Mouse (Mus musculus) megakaryocyte progenitor cell, adult 5-6 weeks (primary cell): ENCODE measurements around the gene Bcl3. TPM values are rescaled to one million over a fixed set of nuclear protein-coding genes. Genes with fewer than 3 reads are reported as not detected.
"Not testable (repeated sequence)": the region's sequence is repeated elsewhere in the genome, so short reads cannot be mapped to it uniquely, and the experiment has no call there.

ENCODE experiments used
- ATAC-seq: replicated peaks from 2 replicates; pipeline ENCODE4 v1.8.0; 2016; ENCODE audit warnings: mild to moderate bottlenecking, moderate TSS enrichment, inconsistent platforms; ENCODE audit not compliant: poor library complexity
- total RNA-seq, 2 experiments: library from RNA; stranded (forward) in 1 of 2; stranded (reverse) in 1 of 2; fragments of 157-497, 149-512 nt in 1 of 2; fragments of 200-1000 nt in 1 of 2; gene quantifications; 2 replicates each; pipeline versions ENCODE4 v1.2.3 to v1.2.4; 2015 to 2017

Gene Bcl3
- total RNA-seq, 2 experiments from 2014 or later: 4.6 to 6.3 TPM

- no peak for ATAC-seq
Observed at GRCm38 (mm10) chr7:19809369-19809768, 13.2 kb downstream of the Bcl3 start.

- ATAC-seq: no peak
Observed at GRCm38 (mm10) chr7:19806356-19806969, 16.1 kb downstream of the Bcl3 start.

GRCm38 (mm10) chr7:19802995-19803394 is 19.6 kb downstream of the Bcl3 start:
- peak; percentile 89 for ATAC-seq

- peak; percentile 82 for ATAC-seq
Observed at GRCm38 (mm10) chr7:19800764-19801163, 21.8 kb downstream of the Bcl3 start.

- peak; percentile 96 for ATAC-seq
Observed at GRCm38 (mm10) chr7:19796697-19797588, 25.6 kb downstream of the Bcl3 start, which contains the start of gene Cblc. TSS of gene Cblc (minus strand) at chr7:19796809.

GRCm38 (mm10) chr7:19796254-19796653 is 26.3 kb downstream of the Bcl3 start:
- ATAC-seq: no peak

GRCm38 (mm10) chr7:19795236-19795635 is 27.3 kb downstream of the Bcl3 start:
- no peak for ATAC-seq

GRCm38 (mm10) chr7:19792701-19793630 is 29.6 kb downstream of the Bcl3 start:
- no peak for ATAC-seq

GRCm38 (mm10) chr7:19791504-19791903 is 31.1 kb downstream of the Bcl3 start:
- ATAC-seq: not testable (repeated sequence)

- ATAC-seq: peak; percentile 93
Observed at GRCm38 (mm10) chr7:19789904-19790347, 32.6 kb downstream of the Bcl3 start.

GRCm38 (mm10) chr7:19785874-19786458 is 36.6 kb downstream of the Bcl3 start:
- no peak for ATAC-seq

- ATAC-seq: peak; percentile 57; the same call in 1 of the 2 replicates
Observed at GRCm38 (mm10) chr7:19784764-19785535, 37.6 kb downstream of the Bcl3 start.

GRCm38 (mm10) chr7:19783630-19784029 is 38.9 kb downstream of the Bcl3 start:
- ATAC-seq: no peak

- peak; percentile 63 for ATAC-seq
Observed at GRCm38 (mm10) chr7:19782645-19783044, 39.9 kb downstream of the Bcl3 start.

- no peak for ATAC-seq
Observed at GRCm38 (mm10) chr7:19781741-19782140, 40.8 kb downstream of the Bcl3 start.

GRCm38 (mm10) chr7:19779903-19780302 is 42.7 kb downstream of the Bcl3 start:
- 0 out of 2 replicates have a peak, but pooled peaks have one; percentile 21 for ATAC-seq

- ATAC-seq: no peak
Observed at GRCm38 (mm10) chr7:19778645-19779044, 43.9 kb downstream of the Bcl3 start.

GRCm38 (mm10) chr7:19777049-19777723 is 45.4 kb downstream of the Bcl3 start:
- no peak for ATAC-seq

GRCm38 (mm10) chr7:19771682-19772081 is 50.9 kb downstream of the Bcl3 start:
- no peak for ATAC-seq
